Mouse (Mus musculus) left cerebral cortex, adult 6 months (tissue): Measurements from ENCODE around the gene Axin1. TPM values are rescaled to one million over a fixed set of nuclear protein-coding genes. Genes with fewer than 3 reads are reported as not detected.

Experiments
- long read RNA-seq, 2 experiments: library from polyadenylated mRNA; unstranded; transcript quantifications; one replicate each; pipeline ENCODE4 v2.0.0; 2019 to 2020
- polyA plus RNA-seq: library from polyadenylated mRNA; unstranded; fragments of <200 nt; fragmentation: Nextera tagmentation; gene quantifications from 2 replicates; pipeline ENCODE4 v1.2.3, GENCODE M21; 2021

Gene Axin1
- polyA plus RNA-seq, result 2.6 and 2.9 TPM in 2 replicates
- long read RNA-seq, experiment 1, partial matches to known transcripts, result 12 of 21 reads
- long read RNA-seq, experiment 1, other reads (novel, unspliced or antisense), result 7 of 21 reads
- long read RNA-seq, experiment 2, partial matches to known transcripts, result 2 of 3 reads
- long read RNA-seq, experiment 2, other reads (novel, unspliced or antisense), result 1 of 3 reads

DNA sequence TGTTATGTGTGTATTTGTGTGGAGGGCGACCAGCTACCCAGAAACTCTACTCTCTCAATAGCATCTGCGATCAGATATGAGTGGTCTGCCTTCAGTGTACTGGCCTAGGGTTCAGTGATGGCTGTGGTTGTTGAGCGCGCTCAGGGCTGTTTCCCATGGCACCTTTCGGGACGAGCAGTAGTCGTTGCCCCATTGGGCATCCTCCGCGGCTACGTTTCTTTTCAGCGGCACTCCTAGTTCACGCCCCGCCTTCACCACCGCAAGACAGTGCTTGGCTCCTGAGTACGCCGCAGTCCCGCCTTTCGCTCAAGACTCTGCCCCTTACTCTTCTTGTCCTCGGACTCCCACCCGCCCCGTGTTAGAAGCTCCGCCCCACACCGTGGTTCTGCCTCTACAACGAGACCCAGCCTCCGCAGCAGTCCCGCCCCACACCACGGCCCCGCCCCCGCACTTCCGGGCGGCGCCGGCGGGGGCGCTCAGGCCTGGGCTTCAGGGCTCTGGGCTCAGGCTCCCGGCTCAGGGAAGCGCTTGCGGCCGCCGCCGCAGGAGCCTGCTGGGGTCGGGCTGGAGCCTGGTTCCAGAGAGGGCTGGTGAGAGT, at the start of gene Axin1:
TSS of gene Axin1 (plus strand) at position 450 of the 598 bp plus-strand sequence.

DNA sequence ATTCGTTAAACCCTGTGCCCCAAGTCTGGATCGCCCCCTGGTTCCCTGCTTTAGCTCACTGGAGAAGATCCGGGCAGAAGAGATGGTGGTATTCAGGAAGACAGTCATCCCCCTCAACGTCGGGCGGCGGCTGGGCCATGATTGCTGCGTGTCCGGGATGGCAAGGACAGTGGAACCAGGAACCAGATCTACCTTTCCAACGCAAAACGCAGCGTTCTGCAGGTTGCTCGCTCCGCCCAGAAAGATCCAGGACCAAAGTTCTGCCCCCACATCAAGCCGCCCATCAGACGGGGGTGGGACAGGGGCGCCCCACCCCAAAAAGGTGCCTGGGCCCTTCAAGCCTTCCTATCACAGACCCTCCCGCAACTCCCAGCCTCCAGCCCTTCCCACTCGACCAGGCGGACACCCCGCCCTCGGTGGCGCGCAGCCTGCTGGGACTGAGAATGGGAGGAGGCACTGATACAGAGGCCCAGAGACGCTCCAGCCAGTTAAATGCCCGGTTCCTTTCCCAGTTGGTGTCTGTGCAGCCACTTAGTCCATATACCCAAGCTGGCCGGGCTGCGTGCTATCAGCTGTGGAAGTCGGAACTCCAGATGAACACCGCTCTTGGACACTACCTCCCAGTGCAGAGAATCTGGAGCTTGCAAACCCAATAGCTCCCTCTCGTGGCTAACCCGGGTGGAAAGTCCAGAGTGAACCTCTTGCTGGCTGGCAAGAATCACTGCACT, 48.4 kb upstream of the Axin1 start, which contains the start of gene Decr2:
TSS of gene Decr2 (minus strand) at position 433 of the 728 bp plus-strand sequence.

DNA sequence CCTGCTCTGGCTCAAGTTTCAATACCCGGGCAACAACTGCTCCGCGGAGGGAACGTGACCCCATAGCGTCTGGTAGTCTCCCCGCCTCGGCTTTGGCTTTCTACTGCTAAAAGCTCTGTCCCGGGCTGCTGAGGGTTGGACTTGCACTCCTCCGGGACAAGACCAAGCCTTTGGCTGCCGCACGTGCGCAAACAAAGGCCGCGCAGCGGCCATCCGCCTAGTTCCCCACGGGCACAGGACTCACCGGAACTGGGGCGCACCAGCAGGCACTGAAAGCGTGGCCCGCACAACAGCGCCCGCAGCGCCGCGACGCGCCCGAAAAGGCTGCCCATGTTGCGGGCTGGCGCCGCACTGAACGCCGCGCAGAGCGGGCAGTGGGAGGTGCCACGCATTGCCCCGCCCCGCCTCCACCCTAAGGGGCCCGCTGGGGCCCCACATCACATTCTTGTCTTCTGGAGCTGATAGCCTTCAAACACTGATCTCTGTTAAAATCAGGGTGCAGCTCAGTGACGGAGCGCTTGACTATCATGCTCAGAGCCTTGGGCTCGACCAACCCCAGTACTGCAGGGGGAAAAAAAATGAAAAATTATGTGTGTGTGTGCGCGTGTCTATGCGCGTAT, 43.3 kb upstream of the Axin1 start, which contains the start of gene Nme4:
TSS of gene Nme4 (minus strand) at position 482 of the 620 bp plus-strand sequence.

DNA sequence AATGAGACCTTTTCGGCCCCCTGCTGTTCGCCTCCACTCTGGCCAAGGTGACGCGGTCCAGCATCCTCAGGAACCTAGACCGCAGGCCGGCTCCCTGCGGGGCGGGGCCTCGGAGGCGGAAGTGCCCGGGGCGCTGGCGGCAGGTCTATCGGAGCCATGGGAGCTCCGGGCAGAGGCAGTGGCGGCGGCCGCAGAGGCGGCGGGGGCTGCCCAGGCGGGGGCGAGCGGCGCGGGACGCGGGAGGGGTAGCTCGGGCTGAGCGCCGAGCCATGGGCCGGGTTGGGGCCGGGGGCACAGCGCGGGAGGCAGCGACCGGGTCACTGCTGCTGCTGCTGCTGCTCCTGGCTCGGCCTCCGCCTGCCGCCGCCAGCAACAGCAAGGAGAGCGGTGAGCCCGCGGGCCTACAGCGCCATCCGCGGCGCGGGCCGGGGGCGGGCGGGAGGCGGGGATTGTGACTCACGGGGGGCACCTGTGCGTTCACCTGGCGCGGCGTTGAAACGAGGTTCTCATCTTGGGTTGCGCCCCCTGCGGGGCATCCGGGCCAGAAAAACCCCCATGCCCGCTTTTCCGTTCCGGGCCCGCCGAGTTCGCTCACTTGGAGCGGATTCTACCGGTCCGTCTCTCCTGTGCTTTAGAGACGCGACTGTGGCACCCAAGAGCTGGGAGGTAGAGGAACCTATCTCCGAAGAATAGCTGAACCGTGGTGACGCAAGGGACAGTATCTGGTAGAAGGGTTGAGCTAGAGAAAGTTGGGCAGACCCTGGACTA, 25.1 kb upstream of the Axin1 start, which contains the start of gene Tmem8:
TSS of gene Tmem8 (plus strand) at position 119 of the 768 bp plus-strand sequence.

DNA sequence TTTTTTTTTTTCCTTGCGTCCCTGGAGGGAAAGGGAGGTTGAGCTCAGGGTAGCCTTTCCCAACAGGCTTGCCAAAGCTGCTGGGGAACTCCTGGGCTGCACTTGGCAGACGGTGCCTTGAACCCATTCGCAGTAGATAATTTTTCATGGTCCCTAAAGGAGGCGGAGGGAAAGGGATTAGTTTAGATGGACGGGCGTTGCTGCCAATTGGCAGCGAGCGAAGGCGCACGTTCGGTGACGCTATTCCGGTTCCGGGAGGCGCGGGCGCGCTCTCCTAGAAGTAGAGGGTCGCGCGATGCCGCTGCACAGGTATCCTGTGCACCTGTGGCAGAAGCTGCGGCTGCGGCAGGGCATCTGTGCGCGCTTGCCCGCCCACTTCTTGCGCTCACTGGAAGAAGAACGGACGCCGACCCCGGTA, 15.2 kb upstream of the Axin1 start, which contains the start of gene Mrpl28:
TSS of gene Mrpl28 (plus strand) at position 234 of the 418 bp plus-strand sequence.

DNA sequence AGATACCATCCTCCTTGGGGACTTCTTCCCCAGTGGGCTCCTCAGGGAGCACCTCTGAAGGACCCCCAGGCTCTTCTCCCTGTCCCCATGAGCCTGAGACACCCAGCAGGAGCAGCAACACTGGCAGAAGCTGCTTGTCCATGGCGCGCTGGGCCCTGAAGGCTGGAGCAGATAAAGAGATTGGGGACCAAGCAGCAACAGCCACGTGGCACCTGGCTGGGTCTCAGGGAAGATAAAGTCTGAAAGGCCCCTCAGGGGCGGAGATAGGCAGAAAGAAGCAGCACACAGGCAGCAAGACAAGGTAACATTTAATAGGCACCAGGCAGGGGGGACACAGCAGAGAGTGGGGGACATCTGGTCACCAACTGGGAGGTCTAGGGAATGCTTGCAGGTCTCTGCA, 60.4 kb downstream of the Axin1 start, which contains the start of gene Pdia2:
TSS of gene Pdia2 (minus strand) at position 196 of the 400 bp plus-strand sequence.

DNA sequence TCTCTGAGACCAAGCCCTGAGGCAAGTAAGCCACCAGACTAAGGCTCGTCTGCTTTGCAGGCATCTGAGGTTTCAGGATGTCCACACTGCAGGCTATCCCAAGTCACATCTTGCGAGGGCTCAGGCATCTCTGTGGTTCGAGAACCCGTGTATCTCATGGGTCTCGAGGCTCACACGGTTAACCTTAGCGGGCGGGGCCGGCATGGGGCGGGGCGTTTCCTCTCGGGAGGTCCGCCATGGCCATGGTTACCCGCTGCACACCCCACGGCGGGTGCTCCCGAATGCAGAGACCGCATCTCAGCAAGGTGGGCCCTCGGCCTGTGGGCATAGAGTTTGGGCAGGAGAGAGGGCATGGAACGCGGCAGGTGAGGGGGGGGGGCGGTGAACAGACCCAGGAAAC, 64.2 kb downstream of the Axin1 start, which contains the start of gene Rgs11:
TSS of gene Rgs11 (plus strand) at position 215 of the 400 bp plus-strand sequence.

DNA sequence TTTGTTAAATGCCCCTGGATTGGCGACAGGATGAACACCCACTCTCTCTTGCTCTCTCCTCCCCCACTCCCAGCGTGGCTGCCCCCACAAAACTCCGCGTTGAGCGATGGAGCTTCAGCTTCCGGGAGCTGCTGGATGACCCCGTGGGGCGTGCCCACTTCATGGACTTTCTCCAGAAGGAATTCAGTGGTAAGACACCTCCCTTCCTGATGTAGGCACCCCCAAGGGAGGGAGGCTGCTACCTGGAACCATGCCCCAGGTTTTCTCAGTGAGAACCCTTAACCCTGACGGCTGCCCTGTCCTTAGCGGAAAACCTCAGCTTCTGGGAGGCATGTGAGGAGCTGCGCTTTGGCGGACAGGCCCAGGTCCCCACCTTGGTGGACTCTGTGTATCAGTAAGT, 69.2 kb downstream of the Axin1 start, which contains the start of gene Arhgdig:
TSS of gene Arhgdig (minus strand) at position 101 of the 400 bp plus-strand sequence.

DNA sequence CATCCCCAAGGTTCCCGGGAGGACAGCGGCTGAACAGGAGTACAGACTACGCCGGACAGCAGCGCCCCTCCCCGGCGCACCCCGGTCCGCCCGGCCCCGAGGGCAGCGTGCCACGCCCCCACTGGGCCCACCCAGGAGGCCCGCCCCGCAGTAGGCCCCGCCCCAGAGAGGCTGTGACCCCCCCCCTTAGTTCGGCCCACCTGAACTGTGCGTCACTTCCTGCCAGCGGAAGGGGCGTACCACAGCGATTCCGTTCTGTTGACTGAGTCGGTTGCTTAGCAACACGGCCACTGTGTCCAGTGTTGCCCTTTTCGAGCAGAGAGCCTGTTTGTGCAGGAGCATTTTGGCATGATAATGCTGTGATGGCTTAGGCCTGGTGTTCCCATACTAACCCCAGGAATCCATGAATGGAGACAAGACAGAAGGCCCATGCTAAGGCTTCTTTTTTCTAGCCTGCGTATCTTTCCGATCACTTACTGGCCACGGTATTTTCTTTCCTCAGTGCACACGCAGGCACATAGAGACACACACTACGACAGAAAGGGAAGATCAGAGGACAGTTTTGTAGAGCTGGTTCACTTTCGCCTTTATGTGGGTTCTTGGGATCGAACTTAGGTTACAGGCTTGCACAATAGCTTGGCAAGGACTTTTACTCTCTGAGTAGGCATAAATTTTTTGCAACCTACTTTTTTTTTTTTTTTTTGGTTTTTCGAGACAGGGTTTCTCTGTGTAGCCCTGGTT, 105.8 kb downstream of the Axin1 start, which contains the start of gene Fam234a:
TSS of gene Fam234a (minus strand) at position 142 of the 741 bp plus-strand sequence.

Other genes starting within 250 kb of the Axin1 start
- gene Rab40c, start 219.0 kb upstream of the Axin1 start, polyA plus RNA-seq, result 8.7 and 18.7 TPM in 2 replicates
- 94.5 and 96.0 TPM in 2 replicates for gene Pigq, start 193.8 kb upstream of the Axin1 start, polyA plus RNA-seq
- 0.26 and 0.48 TPM in 2 replicates for gene Nhlrc4, start 193.7 kb upstream of the Axin1 start, polyA plus RNA-seq
- 0.49 and 0.78 TPM in 2 replicates for gene A930017K11Rik, start 186.1 kb upstream of the Axin1 start, polyA plus RNA-seq
- 9.2 and 14.4 TPM in 2 replicates for gene Capn15, start 152.9 kb upstream of the Axin1 start, polyA plus RNA-seq
- gene Rab11fip3, start 69.1 kb upstream of the Axin1 start, polyA plus RNA-seq, result 7.5 and 13.3 TPM in 2 replicates
- gene Decr2, start 48.4 kb upstream of the Axin1 start, polyA plus RNA-seq, result 39.5 and 46.4 TPM in 2 replicates
- 6.0 and 6.4 TPM in 2 replicates for gene Nme4, start 43.1 kb upstream of the Axin1 start, polyA plus RNA-seq
- gene Tmem8, start 25.4 kb upstream of the Axin1 start, polyA plus RNA-seq, result 3.1 TPM in 2 replicates
- 164 and 186 TPM in 2 replicates for gene Mrpl28, start 15.2 kb upstream of the Axin1 start, polyA plus RNA-seq
- not detected in 2 replicates for gene Pdia2, start 60.4 kb downstream of the Axin1 start, polyA plus RNA-seq
- 5.3 and 6.0 TPM in 2 replicates for gene Rgs11, start 64.3 kb downstream of the Axin1 start, polyA plus RNA-seq
- 168 and 200 TPM in 2 replicates for gene Arhgdig, start 69.1 kb downstream of the Axin1 start, polyA plus RNA-seq
- gene Fam234a, start 105.6 kb downstream of the Axin1 start, polyA plus RNA-seq, result 15.5 and 15.8 TPM in 2 replicates
- gene Luc7l, start 114.2 kb downstream of the Axin1 start, polyA plus RNA-seq, result 24.5 and 26.8 TPM in 2 replicates